Mouse (Mus musculus) brain, adult 2 months (tissue): ENCODE data around the gene Sec31b.

Experiments
- DNase-seq: peaks from one replicate; pipeline ENCODE4 v3.0.0; 2011; ENCODE audit warnings: low read depth, low spot score

The Sec31b gene

DNA sequence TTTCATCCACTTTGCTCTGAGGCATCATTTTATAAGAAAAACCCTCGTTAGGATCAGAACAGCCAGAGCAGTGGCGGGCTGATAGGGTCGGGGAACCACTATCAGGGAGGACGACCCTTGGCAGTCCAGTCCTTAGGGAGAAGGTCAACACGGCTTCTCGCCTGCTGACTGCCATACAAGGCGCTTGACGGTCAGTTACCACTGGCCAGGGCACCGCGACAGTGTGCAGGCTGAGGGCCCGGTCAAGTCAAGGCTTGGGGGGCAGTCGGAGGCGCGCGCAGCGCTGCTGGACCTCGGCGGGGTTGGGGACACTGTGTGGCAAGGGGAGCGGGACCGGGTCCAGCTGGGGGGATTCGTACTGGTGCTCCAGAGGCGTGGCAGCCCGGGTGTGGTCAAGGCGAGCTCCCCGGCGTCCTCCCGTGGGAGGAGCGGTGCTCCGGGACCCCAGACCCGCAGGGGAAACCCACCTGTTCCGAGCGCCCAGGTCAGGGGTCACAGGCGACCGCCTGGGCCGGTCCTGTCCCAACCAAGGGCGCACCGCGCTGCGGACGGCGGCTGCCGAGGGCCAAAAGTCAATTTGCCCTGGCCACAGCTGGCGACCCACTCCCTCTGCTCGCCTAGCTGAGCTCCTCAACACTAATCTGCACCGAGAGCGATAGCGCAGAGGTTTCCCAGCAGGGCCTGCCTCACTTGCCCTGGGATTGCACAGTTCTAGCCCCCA lies at the start of gene Sec31b:
Sec31b (minus strand) TSS at position 544 of the 721 bp plus-strand sequence.
- DNase-seq: peak; percentile 22

GRCm38 (mm10) chr19:44594180-44594579 lies 48.5 kb upstream of the Sec31b start:
- DNase-seq: no peak

DNA sequence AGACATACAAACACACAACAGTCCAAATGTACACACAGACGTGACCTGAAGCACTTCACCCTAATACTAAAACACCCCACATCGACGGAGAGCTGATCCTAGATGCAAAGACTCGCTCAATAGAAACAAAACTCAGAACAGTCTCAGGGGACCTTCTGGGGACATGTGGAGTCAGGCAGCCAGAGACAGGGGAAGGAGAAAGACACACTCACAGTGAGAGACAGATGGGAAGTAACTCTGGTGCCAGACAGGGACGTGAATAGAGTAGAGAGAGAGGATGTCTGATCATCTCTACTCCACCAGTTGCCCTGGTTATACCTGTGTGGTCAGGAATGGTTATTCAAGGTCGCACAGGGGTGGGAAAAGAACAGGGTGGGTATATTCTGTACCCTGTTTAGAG lies 46.0 kb upstream of the Sec31b start:
- DNase-seq: no peak

DNA sequence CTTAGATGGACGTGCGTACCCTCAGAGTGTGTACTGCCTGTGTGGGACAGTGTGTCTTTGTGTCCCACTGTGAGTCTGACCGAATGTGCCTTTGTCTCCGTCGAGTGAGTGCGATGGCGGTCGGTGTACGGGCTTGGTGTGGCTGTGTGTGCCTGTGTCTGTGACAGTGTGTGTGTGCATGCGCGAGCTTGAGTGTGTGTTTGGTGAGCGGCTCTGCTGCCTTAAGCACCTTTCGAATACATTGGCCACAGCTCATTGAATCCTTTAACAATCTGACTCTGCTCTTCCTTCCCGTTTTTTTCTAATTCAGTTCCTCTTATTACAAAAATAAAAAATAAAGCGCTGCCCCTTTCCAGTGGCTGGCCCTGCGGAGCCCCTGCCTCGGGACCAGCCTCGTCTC lies 45.3 kb upstream of the Sec31b start:
- DNase-seq: no peak

DNA sequence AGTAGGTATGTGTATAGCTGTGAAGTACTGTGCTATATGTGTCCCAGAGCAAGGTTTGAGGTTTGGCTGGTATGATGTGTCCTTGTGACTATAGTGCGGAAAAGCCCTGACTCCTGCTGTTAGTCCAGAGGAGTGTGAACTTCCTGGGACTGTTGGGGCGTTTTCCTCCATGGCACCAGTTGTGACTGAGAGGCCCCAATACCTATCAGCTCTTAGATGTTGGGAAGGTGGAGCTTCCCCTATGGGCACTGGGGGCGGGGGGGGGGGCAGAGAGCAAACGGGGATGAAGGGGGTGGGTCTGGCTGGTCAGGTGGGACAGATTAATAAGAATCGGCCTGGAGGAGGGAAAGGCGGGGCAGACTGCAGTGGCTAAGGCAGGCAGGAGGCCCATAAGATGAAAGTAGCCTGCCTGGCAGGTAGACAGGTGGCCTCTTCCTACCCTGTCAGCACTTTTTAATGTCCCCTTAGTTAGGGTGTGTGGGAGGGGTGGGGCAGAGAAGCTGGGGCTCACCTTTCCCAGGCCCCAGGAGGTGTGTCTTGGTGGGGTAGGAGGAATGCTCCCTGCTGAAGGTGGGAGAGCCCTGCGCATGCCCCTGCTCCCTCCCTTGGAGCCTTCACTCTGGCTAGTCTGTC lies 44.0 kb upstream of the Sec31b start:
- no peak for DNase-seq

- DNase-seq: no peak
These were observed 42.4 kb upstream of the Sec31b start for GRCm38 (mm10) chr19:44588036-44588435.

DNA sequence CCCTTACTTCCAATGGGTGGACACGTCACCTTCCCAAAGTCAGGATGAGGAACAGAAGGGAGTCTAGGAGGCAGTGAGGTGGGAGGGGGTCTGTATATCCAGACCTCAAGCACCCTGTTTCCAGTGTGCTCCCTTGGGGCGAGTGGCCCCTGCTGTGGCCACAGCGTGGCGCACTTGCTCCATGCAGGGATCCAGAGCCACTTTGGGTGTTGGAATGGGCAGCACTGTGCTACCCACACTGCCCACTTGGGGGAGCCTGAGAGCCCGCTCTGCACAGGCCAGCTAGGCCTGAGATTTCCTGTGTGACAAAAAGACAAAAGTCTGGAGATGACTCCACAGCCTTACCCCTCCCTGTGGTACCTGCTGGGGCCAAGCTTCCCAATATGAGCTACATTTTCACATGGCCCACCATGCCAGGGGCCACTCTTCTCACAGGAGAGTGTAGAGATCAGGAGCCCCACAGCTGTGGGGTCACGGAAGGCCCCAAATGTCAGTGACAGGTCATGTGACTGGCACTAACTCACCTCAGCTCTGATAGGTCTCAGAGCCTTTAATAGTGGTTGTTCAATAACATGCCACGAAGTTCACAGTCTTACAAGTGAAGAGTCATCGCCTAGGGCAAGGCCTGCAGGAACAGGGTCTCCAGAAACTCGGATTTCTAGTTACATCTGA lies 37.1 kb upstream of the Sec31b start:
- peak; percentile 87 for DNase-seq

- no peak for DNase-seq
These were observed 36.4 kb upstream of the Sec31b start for GRCm38 (mm10) chr19:44582103-44582502.

- no peak for DNase-seq
These were observed 32.4 kb upstream of the Sec31b start for GRCm38 (mm10) chr19:44578038-44578437.

GRCm38 (mm10) chr19:44576275-44576674 lies 30.6 kb upstream of the Sec31b start:
- DNase-seq: no peak

GRCm38 (mm10) chr19:44567763-44568162 lies 22.1 kb upstream of the Sec31b start:
- DNase-seq: no peak

GRCm38 (mm10) chr19:44564006-44564405 lies 18.3 kb upstream of the Sec31b start:
- no peak for DNase-seq

DNA sequence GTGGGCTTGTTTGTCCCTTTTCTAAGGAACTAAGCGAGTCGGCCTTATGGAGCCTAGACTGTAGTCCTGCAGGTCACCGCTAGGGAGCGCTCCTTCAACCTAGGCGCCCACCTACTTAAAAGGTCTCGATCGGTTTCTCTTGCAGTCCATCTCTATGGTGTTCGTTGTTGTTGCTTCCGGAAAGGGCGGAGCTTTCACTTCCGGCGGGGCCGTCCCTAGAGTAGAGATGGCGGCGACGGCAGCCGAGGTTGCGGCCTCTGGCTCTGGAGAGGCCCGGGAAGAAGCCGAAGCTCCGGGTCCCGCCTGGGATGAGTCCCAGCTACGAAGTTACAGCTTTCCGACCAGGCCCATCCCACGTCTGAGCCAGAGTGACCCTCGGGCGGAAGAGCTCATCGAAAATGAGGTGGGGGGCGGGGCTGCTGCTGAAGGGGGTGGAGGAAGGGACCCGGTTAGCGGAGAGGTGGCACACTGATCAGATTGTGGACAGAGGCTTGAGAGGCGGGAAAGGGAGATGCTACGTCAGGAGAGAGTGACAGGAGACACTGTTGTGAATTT lies 17.1 kb upstream of the Sec31b start, which contains the start of gene Hif1an:
Hif1an (plus strand) TSS at position 199 of the 555 bp plus-strand sequence.
- DNase-seq: peak; percentile 98

DNA sequence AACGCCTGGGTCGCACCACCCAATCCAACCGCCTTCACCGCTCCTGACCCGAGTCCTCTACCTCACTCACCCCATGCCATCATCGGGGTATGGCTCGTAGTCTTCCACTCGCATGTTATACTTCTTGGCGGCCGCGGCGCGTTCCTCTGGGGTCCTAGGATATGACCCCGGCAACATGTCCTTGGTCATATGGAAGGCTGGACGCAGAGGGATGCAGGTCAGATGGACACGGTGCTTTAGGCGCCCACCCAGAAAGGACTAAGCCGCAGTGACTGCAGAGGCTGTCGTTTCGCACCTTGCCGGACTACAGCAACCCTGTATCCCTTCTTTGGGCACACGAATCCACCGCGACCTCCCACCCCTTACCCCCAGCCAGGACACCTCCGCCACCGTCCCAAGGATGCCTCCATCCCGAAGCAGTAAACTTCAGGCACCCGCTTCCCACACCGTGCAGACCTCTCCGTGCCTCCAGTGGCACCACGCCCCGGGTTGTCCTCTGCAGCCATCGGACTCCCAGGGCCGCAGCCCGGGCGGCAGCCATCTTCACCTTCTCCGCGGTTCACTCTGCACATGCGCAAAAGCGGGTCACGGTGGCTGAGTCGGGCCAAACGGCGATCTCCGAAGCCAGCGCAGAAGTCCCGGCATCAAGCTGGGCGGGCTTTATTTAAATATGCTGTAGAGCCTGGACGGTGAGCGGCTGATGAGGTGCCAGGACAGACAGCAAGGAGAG lies 9.4 kb upstream of the Sec31b start, which contains the start of gene Ndufb8:
Ndufb8 (minus strand) TSS at position 580 of the 730 bp plus-strand sequence.
- peak; percentile 97 for DNase-seq

DNA sequence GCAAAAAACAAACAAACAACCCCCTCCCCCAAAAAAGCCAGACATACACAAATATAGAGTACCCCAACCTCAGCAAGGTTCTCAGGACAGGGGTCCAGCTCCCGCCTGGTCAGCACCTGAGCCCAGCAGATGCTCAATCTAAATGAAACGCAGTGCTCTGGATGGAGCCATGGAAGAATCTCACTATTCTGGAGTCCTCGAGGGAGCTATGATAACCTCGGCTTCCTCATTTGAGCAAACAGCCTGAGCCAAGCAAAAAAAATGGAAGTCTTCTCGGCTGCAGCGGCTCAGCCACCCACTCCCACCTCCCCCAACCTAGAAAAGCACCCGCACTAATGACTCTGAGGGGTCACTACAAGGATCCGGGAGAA lies 8.8 kb upstream of the Sec31b start:
- DNase-seq: peak; percentile 16

DNA sequence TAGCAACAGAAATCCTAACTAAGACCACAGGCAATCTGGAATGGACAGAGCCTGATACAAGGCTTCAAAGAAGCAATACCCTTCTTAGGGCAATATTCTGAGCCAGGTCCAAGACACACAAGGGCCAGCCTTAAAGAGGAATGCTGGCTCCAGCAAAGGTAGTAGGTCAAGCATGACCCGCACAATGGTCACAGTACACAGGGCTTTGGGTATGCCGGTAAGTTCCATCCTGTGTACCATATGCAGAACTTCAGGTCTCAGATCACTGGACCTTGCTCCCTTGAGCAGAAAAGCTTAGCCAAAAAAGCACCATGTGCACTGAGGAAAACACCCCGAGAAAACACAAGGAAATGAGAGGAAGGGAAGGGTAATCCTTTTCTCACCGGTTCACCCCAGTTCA lies 7.6 kb upstream of the Sec31b start:
- DNase-seq: no peak

DNA sequence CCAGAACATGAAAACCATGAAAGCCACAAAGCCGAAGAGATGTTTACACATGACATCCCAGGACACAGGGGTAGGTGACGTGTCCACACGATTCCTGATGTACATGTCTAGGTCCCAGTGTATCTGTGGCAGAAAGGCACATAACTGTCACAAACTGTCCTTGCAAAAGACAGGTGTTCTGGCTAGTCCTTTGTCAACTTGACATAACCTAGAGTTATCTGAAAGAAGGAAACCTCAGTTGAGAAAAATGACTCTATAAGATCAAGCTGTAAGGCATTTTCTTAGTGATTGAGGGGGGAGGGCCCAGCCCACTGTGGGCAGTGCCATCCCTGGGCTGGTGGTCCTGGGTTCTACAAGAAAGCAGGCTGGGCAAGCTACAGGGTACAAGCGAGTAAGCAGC lies 7.1 kb upstream of the Sec31b start, which contains the start of gene Gm20538:
Gm20538 (minus strand) TSS at position 101 of the 400 bp plus-strand sequence.
- no peak for DNase-seq

DNA sequence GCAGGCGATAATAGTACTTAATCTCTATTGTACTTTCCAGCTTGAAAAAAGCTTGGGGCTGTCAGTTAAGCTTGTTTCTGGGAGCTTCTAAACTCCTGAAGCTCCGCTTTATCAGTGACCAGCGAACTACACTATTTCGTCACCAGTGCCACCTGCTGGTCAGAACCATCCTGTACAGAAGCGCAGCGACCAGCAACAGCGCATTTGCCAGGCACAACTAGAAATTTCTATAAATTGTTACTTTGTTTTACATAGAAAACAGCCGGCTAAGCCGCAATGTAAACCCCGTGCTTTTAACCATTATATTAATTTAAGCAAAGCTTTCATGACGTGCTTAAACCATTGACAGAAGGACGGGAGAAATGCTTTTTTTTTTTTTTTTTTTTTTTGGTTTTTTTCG lies 889 bp downstream of the Sec31b start:
- DNase-seq: peak; percentile 89

- no peak for DNase-seq
These were observed 1.3 kb downstream of the Sec31b start for GRCm38 (mm10) chr19:44544372-44544771.

DNA sequence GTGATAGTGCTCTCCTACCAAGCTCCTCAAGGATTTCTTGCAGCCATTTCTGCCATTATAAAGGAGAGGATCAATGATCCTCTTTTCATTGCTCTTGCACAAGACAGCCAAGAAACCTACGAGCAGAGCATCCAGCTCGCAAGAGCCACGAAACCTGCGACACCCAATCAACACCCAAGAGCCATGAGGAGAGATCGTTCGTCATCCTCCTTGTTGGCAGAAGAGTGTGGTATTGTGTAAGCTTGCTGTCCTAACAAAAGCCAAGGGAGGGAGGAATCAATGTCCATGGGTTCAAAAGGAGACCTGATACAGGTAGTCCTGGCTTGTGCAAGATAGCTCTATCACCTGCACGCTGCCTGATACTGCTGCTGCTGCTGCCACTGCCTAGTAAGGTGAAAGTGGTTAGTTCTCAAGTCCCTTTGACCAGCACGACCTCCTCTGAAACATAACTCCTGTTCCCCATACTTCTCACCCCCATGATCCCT lies 2.9 kb downstream of the Sec31b start:
- DNase-seq: no peak

GRCm38 (mm10) chr19:44537416-44537815 lies 8.2 kb downstream of the Sec31b start:
- DNase-seq: no peak
